Mouse (Mus musculus): ENCODE results near the gene Vcl. TPM values are rescaled to one million over a fixed set of nuclear protein-coding genes. Genes with fewer than 3 reads are reported as not detected.

Vcl gene
- 100 to 1,000 TPM in 2 of 4 experiments, 10 to 100 TPM in 2; 78.2 to 176 (median 131) TPM for total RNA-seq (2022)

DNA sequence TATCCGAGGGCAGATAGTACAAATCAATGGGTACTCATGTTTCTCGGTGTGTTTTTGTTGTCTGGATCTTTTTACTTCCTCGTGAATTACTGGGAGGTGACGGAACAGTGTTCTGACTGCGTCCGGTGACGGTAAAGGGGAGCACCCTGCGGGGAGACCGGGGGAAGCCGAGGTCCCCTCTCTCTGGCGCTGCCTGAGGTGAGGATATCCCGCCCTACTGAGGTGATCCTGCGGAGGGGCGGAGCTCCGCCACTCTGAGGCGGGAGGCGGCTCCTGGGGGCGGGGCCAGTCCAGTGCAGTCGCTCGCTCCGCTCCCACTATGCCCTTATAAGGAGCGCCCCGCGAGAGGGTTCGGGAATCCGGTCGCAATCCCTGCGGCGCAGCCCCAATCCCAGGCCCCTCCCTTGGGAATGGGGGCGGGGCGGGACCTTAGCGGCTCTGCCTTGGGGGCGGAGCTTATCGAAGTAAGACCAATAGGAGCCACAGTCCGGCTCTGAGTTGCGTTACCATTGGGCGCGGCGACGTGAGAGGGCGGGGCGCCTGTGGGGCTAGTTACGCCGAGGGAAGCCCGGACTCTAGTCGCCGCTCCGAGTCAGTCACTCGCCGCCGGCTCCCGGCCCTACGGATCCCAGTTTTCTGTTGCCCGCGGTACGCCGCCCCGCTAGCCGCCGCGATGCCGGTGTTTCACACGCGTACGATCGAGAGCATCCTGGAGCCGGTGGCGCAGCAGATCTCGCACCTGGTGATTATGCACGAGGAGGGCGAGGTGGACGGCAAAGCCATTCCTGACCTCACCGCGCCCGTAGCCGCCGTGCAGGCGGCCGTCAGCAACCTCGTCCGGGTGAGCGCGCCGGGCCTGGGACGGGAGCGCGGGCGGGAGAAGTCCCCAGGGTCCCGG is at the start of gene Vcl:
TSS of gene Vcl (plus strand) at position 551 of the 898 bp plus-strand sequence.
- DNase-seq = peak; percentile 100

DNA sequence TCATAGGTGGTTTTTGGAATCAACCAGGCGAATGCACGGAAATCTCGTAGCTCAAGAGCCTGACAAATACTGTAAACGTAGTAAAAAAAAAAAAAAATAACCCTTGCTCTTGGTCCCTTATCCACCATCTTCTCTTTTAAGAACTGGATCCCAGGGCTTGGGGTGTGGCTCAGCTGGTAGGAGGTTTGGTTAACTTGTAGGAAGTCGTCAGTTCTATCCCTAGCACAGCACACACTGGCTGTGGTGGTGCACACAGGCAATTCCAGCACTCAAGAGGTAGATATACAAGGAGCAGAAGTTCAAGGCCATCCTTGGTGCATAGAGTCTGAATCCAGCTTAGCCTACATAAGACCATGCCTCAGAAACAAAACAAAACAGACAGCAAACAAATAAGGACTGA is 44.5 kb upstream of the Vcl start:
- no peak for DNase-seq

- no peak for DNase-seq
These were observed 43.9 kb upstream of the Vcl start for GRCm38 (mm10) chr14:20885091-20885888.

- no peak for DNase-seq
These were observed 42.9 kb upstream of the Vcl start for GRCm38 (mm10) chr14:20886266-20886665.

DNA sequence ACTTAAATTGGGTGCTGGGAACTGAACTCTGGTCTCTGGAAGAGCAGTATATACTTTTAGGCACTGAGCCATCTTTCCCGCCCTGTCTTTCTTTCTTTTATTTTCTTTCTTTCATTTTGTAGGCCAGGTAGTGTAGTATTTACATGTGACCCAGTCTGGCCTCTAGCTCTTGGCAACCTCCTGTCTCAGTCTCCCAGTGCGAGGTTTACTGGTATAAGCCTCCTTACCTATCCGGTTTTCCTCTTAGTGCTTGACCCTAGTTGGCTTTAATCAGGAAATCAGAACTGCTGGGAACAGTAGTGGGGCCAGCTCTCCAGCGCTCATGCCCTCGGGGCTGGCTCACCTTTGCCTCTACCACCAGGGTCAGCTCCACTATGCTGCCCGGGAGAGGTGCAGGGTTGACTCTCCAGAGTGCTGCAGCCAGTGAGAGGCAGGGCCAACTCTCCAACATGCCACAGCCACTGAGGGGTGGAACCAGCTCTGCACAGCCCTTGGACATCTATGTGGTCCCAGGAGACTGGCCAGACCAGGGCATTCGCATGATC is 41.6 kb upstream of the Vcl start:
- no peak for DNase-seq

DNA sequence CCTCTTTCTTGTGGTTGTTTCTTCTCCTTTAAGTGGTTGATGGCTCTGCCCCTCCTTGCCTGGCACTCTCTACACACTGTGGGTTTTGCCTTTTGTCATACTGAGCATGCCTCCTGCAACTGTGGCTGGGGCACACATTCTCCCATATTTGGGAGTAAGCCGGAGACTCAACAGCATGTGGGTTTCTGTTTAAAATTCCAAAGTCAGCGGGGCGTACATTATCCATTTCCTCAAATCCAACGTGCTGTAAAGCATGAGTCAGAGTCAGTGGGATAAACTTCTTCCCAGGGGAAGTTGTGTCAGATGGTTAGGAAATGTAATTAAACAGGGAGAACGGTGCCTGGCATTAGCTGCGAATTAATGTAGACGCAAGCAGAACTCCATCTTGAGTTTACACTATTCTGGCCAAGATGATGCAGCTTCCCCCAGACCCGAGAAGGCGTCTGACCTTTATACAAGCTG is 37.2 kb upstream of the Vcl start:
- DNase-seq = no peak

- DNase-seq = no peak
These were observed 35.4 kb upstream of the Vcl start for GRCm38 (mm10) chr14:20893815-20894214.

DNA sequence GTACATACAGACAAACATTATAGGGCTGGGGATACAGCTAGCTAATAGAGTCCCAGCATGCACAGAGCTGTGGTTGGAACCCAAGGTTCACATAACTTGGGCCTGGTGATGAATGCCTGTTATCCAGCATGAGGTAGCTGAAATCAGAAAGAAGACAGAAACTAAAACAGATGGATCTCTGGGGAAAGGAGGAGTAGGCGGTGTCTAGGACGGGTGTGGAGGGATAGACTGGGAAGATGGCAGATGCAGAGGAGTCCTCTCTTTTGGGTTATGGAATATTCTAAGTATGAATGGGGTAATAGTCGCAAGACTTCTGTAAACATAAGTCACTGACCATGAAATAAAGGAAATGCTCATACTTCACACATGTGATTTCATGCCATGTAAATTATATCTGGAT is 27.9 kb upstream of the Vcl start:
- no peak for DNase-seq

GRCm38 (mm10) chr14:20903137-20903536 is 26.1 kb upstream of the Vcl start:
- DNase-seq = no peak

DNA sequence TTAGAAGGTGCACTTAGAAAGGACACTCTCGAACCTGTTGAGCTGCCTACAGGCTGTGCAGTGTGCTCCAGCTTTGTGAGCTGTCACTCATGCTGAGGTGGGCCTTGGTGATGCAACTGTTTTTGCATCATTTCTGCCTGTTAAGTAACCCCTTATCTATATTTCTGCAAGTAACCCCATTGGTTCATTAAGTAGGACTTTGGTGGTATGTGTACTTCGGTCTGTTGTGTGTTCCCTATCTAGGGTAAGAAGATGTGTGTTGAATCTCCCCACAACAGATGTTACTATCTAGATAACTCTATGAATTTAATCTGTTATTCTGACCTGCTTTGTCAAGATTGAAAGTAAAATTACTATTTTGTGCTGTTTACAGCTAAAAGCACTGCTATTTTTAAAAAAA is 17.4 kb upstream of the Vcl start:
- DNase-seq = no peak

DNA sequence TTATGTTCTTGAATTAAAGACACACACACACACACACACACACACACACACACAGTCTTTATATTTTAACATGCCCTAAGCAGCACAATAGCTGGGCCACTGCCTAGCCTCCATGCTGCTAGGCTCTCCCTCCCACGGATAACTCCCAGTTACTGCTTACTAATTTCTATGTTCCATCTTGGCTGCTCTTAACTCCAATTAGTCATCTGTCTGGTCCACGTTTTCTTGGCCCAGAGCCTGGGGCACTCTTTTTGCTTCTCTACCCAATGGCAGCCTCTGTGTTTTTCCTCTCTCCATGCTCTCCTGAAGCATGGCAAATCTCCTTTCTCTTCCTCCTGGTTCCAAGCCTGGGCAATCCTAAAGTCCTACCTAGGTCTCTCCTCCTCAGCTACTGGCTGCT is 14.8 kb upstream of the Vcl start:
- DNase-seq = peak; percentile 45

- no peak for DNase-seq
These were observed 12.3 kb upstream of the Vcl start for GRCm38 (mm10) chr14:20916625-20917612.

- DNase-seq = no peak
These were observed 5.0 kb upstream of the Vcl start for GRCm38 (mm10) chr14:20924071-20924789.

DNA sequence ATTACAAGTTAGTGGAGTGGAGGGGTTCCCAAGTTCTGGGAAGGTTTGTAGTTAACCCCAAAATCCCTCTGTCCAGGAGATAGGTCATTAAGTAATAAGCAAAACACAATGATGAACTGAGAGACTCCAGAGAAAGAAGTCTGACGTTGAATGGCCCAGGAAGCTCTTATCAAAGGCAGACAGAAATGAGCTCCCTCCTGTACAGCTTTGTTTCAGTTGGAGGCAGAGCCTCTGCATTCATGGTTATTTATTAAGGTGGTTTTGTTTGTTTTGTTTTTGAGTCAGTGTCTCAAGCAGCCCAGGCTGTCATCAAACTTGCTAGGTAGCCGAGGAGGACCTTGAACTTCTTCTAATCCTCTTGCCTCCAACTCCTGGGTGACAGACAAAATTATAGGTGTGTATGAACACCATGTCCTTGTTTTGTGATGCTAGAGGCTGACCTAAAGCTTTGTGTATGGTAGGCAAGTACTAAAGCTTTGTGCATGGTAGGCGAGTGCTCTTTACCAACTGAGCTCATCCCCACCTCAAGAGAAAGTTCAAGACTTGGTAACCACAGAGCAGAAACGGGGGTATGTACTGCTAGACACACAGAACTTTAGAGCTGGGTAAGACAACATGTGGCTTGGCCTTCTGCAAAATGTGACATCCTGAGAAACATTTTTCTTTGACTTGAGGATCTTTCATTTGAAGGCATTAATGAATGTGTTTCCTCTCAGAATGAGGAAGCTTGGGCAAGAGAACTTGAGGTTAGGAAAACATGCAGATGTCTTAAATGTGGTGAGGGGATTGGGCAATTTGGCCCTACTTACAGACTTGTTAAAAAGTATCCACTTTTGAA is 1.5 kb upstream of the Vcl start:
- DNase-seq = no peak

DNA sequence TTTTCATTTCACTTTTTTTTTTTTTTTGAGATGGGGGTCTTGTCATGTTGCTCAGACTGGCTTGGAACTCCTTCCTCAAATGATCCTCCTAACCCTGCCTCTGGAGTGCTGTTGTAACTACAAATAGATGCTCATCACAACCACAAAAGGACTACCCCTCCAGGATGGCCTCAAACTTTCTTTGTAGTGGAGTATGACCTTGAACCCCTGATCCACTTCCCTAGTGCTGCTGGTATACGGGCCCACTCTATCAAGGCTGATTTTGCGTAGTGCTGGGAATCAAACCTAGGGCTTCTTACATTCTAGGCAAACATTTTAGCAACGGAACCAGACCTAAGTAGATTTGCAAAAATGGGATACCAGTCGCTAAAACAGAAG is 901 bp upstream of the Vcl start:
- DNase-seq = peak; percentile 14

- DNase-seq = peak; percentile 32
These were observed 726 bp downstream of the Vcl start for GRCm38 (mm10) chr14:20929814-20930434.

DNA sequence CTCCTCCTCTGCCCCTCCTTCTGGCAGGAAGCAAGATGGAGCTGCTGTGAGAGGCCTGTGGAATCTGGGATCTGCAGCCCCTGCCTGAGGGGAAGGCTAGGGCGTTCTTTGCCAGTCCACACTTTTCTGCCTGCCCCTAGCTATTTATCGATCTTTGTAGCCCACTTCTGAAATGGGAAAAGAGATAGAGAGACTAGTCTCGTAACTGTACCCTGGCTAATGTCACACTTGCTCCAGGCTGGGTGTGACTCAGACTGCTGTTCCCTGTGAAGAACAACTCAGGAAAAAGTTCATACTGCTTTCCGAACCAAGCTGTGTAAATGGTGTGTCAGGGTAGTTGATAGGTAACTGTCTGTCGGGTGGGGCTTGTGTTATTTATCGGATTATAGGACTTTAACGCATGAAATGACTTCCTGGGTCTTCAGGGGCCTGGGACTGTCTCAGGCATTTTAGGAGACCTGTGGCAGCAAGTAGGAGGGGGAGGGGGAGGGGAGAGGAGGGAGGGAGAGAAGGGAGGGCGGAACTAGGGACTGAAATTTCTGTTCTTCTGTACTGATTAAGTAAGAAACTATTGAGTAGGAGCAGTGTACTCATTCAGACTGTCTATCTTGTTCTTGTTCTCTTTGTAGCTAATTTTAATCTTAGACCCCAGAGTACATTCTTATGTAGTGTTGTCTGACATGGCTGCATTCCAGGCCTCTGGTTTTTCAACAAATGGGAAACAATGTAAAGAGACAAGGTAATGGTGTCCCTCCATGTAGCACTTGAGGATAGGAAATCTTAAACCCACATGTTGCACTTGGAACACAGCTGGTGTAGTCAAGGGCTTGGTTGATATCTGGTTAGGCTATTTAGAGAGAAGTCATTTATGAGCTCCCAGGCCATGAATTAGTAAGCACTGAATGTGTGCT is 1.5 kb downstream of the Vcl start:
- DNase-seq = peak; percentile 15

DNA sequence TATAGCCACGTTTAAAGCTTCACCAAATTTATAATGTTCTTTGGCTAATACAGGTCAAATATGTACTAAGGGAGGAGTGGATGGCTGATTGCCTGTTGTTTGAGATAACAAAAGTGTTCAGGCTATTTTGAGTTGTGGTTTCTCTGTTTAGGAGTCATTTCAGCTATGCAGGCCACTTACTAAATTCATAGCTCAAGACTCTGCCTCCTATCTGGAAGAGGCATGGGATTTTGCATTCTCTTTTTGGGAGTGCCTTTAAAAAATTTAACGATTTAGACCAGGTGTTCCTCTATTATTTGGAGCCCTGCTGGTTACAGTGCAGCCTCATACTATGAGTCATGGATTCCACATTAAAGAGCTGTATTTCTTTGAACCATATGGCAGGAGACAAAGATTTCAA is 9.2 kb downstream of the Vcl start:
- DNase-seq = no peak

DNA sequence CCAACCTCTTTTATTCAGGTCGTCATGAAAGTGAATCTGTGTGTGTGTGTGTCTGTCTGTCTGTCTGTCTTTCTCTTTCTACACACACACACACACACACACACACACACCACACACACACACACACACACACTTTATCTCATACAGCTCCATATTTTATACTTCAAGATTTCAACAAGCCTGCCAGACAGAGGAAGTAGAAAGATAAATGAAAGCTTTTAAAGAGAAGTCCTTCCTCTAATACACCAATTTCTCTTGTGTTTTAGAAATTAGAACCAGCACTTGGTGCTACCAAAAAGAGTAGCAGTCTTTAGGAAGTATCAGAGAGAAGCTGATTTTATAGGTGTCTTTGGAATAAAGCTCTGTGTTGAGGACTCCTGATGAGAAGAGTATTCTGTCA is 9.7 kb downstream of the Vcl start:
- DNase-seq = no peak

Measured in adrenal gland, adult 8-10 months (tissue).